Comparison of ENCODE assay signal across 8 mouse cellular contexts in genomic region chr11:101640857-101641709, GRCm38 (mm10). TPM values are rescaled to one million over a fixed set of nuclear protein-coding genes. Genes with fewer than 3 reads are reported as not detected.
DNase-seq lines count a peak whose midpoint lies in the region; ATAC-seq and TF ChIP-seq lines count a peak whose summit lies in the region.
"Not testable (repeated sequence)": the region's sequence is repeated elsewhere in the genome, so short reads cannot be mapped to it uniquely, and the experiment has no call there.

No protein-coding gene starts in this region.

- TF ChIP-seq CTCF in lung, embryonic 14.5 days (IDR thresholded peaks at IDR 0.05; ENCODE audit: low read depth) = not testable (repeated sequence)

- DNase-seq in ES-CJ7 (ENCODE audit: low read depth, low spot score) = peak; percentile 90
- peak; percentile 84 for DNase-seq in cerebellum, adult 8-10 months
- peak; percentile 85 for DNase-seq in forelimb bud, embryonic 11.5 days (ENCODE audit: low read depth, low spot score)
- peak; percentile 83 for DNase-seq in heart, postnatal 4 days
- DNase-seq in layer of hippocampus, adult 8-10 months (ENCODE audit: low spot score in 2 of 2) = peak; percentile 73 to 79
- DNase-seq in lung, embryonic 14.5 days = peak; percentile 89
- DNase-seq in testis, postnatal 14 days (ENCODE audit: low spot score) = peak; percentile 86

- peak overlapping the region; percentile 85 for H3K27ac ChIP-seq in lung, embryonic 14.5 days (ENCODE audit: low read depth)

- not testable (repeated sequence) for H3K27me3 ChIP-seq in lung, embryonic 14.5 days (ENCODE audit: insufficient read depth, low read length)

- peak; percentile 66 for ATAC-seq in lung, embryonic 14.5 days (ENCODE audit: insufficient read depth)
- ATAC-seq in neutrophil, adult 5-6 weeks (ENCODE audit: extremely low read depth, insufficient number of reproducible peaks, low FRiP score, poor library complexity, severe bottlenecking) = peak; percentile 37

- not testable (repeated sequence) for H3K4me1 ChIP-seq in lung, embryonic 14.5 days (ENCODE audit: insufficient read depth)

- H3K4me3 ChIP-seq in lung, embryonic 14.5 days (ENCODE audit: low read depth, low read length) = peak overlapping the region; percentile 24

- not testable (repeated sequence) for H3K9me3 ChIP-seq in lung, embryonic 14.5 days (ENCODE audit: low read depth, low read length)

- H3K36me3 ChIP-seq in lung, embryonic 14.5 days (ENCODE audit: insufficient read depth) = not testable (repeated sequence)

- WGBS in lung, embryonic 14.5 days = 5% methylated on average over 51 of the region's 53 CpGs

- peak overlapping the region; percentile 48 for H3K9ac ChIP-seq in lung, embryonic 14.5 days

- H3K4me2 ChIP-seq in lung, embryonic 14.5 days = peak overlapping the region; percentile 57

RNA-seq across cellular contexts. Expression of gene Rdm1, which starts 14.1 kb away (rescaled TPM):
- 10 to 100 TPM; 29.2 to 35.0 TPM for total RNA-seq in heart, postnatal 4 days (2021)
- 10 to 100 TPM in 3 of 4 experiments, 1 to 10 TPM in 1; 9.3 to 16.1 (median 11.0) TPM for total RNA-seq in layer of hippocampus, adult 8-10 months (2022)
- polyA plus RNA-seq in lung, embryonic 14.5 days (2014; fragmentation: Nextera tagmentation; extraction: Ambion mirVana) = 33.1 and 33.4 TPM in 2 replicates
- 20.4 and 31.3 TPM in 2 replicates for total RNA-seq in neutrophil, adult 5-6 weeks (2017)

RNA-seq across cellular contexts. Expression of gene Arl4d, which starts 24.3 kb away (rescaled TPM):
- total RNA-seq in heart, postnatal 4 days (2021) = 10 to 100 TPM; 17.9 to 20.5 TPM
- total RNA-seq in layer of hippocampus, adult 8-10 months (2022) = 10 to 100 TPM; 11.8 to 21.0 (median 17.4) TPM
- 2.1 and 2.8 TPM in 2 replicates for polyA plus RNA-seq in lung, embryonic 14.5 days (2014; fragmentation: Nextera tagmentation; extraction: Ambion mirVana)
- 2.2 and 2.7 TPM in 2 replicates for total RNA-seq in neutrophil, adult 5-6 weeks (2017)

RNA-seq across cellular contexts. Expression of gene Gm11634, which starts 42.0 kb away (rescaled TPM):
- not detected for total RNA-seq in heart, postnatal 4 days (2021)
- not detected for total RNA-seq in layer of hippocampus, adult 8-10 months (2022)
- not detected in 2 replicates for polyA plus RNA-seq in lung, embryonic 14.5 days (2014; fragmentation: Nextera tagmentation; extraction: Ambion mirVana)
- not detected in 2 replicates for total RNA-seq in neutrophil, adult 5-6 weeks (2017)

RNA-seq across cellular contexts. Expression of gene Tmem106a, which starts 59.0 kb away (rescaled TPM):
- 1 to 10 TPM; 7.9 TPM for total RNA-seq in heart, postnatal 4 days (2021)
- total RNA-seq in layer of hippocampus, adult 8-10 months (2022) = 1 to 10 TPM; 1.6 to 4.4 (median 3.3) TPM
- polyA plus RNA-seq in lung, embryonic 14.5 days (2014; fragmentation: Nextera tagmentation; extraction: Ambion mirVana) = 3.3 and 5.2 TPM in 2 replicates
- 6.9 and 7.2 TPM in 2 replicates for total RNA-seq in neutrophil, adult 5-6 weeks (2017)

Comparison
In these comparisons a context has a peak if more than half of its experiments do, and no peak if none do; other contexts are left out.
1. Peak in every context shown above with its lines: DNase-seq, ATAC-seq, H3K4me3 ChIP-seq and H3K27ac ChIP-seq.